Mouse (Mus musculus) heart, embryonic 10.5 days (tissue): Measurements from ENCODE around the gene Odf2l. TPM values are rescaled to one million over a fixed set of nuclear protein-coding genes. Genes with fewer than 3 reads are reported as not detected.

Source experiments
- DNase-seq: peaks from one replicate; pipeline ENCODE4 v3.0.0-alpha.2; 2017; ENCODE audit warnings: low spot score
- H3K27ac ChIP-seq: fragments of 300-500 bp; sonication (generic); 2 replicates; pipeline ENCODE4 v1.5.1; 2016; ENCODE audit warnings: mild to moderate bottlenecking
- H3K27me3 ChIP-seq: fragments of 300-500 bp; sonication (generic); 2 replicates; pipeline ENCODE4 v1.6.1; 2016; ENCODE audit warnings: mild to moderate bottlenecking; ENCODE audit not compliant: poor library complexity, insufficient read depth, severe bottlenecking
- H3K36me3 ChIP-seq: fragments of 300-500 bp; sonication (generic); 2 replicates; pipeline ENCODE4 v1.6.1; 2016; ENCODE audit warnings: mild to moderate bottlenecking, moderate library complexity
- H3K4me1 ChIP-seq: fragments of 300-500 bp; sonication (generic); 2 replicates; pipeline ENCODE4 v1.6.1; 2016; ENCODE audit warnings: mild to moderate bottlenecking
- H3K4me3 ChIP-seq: fragments of 300-500 bp; sonication (generic); 2 replicates; pipeline ENCODE4 v1.5.1; 2016; ENCODE audit warnings: mild to moderate bottlenecking, moderate library complexity
- H3K9me3 ChIP-seq: fragments of 300-500 bp; sonication (generic); 2 replicates; pipeline ENCODE4 v1.6.1; 2016; ENCODE audit warnings: mild to moderate bottlenecking, moderate library complexity
- WGBS: fragments of 180-500 bp; shearing (Covaris S2); methylation state at CpG from one replicate; pipeline ENCODE4 v1.1.7; 2016; 5-methylcytosine and 5-hydroxymethylcytosine counted together
- polyA plus RNA-seq: library from polyadenylated mRNA; unstranded; fragments of >200 nt; fragmentation: Nextera tagmentation; extraction: Ambion mirVana; gene quantifications from 2 replicates; pipeline ENCODE4 v1.2.1, GENCODE M21; 2016

Gene Odf2l
- polyA plus RNA-seq, 1 experiment from 2014 or later: 14.1 TPM

- no peaks in the 10 kb centered on the region for H3K4me1 ChIP-seq
- 87% methylated on average over 2 of the region's 2 CpGs for WGBS
- no peak overlapping the region for H3K27ac ChIP-seq
- no peaks in the 10 kb centered on the region for H3K9me3 ChIP-seq
- H3K36me3 ChIP-seq: no peaks in the 10 kb centered on the region
- H3K4me3 ChIP-seq: no peak overlapping the region
- no peak for DNase-seq
- no peaks in the 10 kb centered on the region for H3K27me3 ChIP-seq
Observed at GRCm38 (mm10) chr3:145191972-145192371, 73.6 kb downstream of the Odf2l start.

GRCm38 (mm10) chr3:145195240-145195923 is 77.0 kb downstream of the Odf2l start:
- DNase-seq: no peak
- Histone ChIP-seq H3K27ac (no peak overlapping the region), H3K4me3 (no peak overlapping the region), H3K36me3 (no peaks in the 10 kb centered on the region), H3K27me3 (no peaks in the 10 kb centered on the region), H3K4me1 (no peaks in the 10 kb centered on the region), H3K9me3 (no peaks in the 10 kb centered on the region)
- WGBS: 62% methylated on average over 8 of the region's 8 CpGs

- Histone ChIP-seq H3K27me3 (no peaks in the 10 kb centered on the region), H3K4me1 (no peaks in the 10 kb centered on the region), H3K4me3 (no peak overlapping the region), H3K9me3 (no peaks in the 10 kb centered on the region), H3K36me3 (no peaks in the 10 kb centered on the region), H3K27ac (no peak overlapping the region)
- no peak for DNase-seq
- 86% methylated on average over 2 of the region's 2 CpGs for WGBS
Observed at GRCm38 (mm10) chr3:145198050-145198449, 79.7 kb downstream of the Odf2l start.

Other genes starting within 250 kb of the Odf2l start
- not detected in 2 replicates for gene Clca4b, start 186.1 kb upstream of the Odf2l start, polyA plus RNA-seq
- gene Clca4a, start 143.5 kb upstream of the Odf2l start, polyA plus RNA-seq: 0.05 TPM in 1 of 2 replicates, not detected in the other
- 0.05 TPM in 1 of 2 replicates, not detected in the other for gene Clca1, start 85.8 kb upstream of the Odf2l start, polyA plus RNA-seq
- 0.11 TPM in 1 of 2 replicates, not detected in the other for gene Clca2, start 19.1 kb upstream of the Odf2l start, polyA plus RNA-seq
- gene Col24a1, start 173.9 kb downstream of the Odf2l start, polyA plus RNA-seq: 0.34 and 0.63 TPM in 2 replicates